Mouse (Mus musculus): Measurements from ENCODE around the gene Ago4.

Ago4 gene

GRCm38 (mm10) chr4:126512308-126513066, 20.8 kb downstream of the Ago4 start:
- no peak for DNase-seq (ENCODE audit: low spot score in 2 of 2)

- DNase-seq (ENCODE audit: low spot score in 2 of 2) = no peak
These were observed 22.3 kb downstream of the Ago4 start for GRCm38 (mm10) chr4:126511013-126511412.

GRCm38 (mm10) chr4:126509072-126509471, 24.2 kb downstream of the Ago4 start:
- DNase-seq (ENCODE audit: low spot score in 2 of 2) = no peak

- DNase-seq (ENCODE audit: low spot score in 2 of 2) = peak in 1 of 2 experiments; percentile 3
These were observed 25.0 kb downstream of the Ago4 start for GRCm38 (mm10) chr4:126508110-126508899.

- no peak for DNase-seq (ENCODE audit: low spot score in 2 of 2)
These were observed 30.3 kb downstream of the Ago4 start for GRCm38 (mm10) chr4:126502977-126503309.

- no peak for DNase-seq (ENCODE audit: low spot score in 2 of 2)
These were observed 30.9 kb downstream of the Ago4 start for GRCm38 (mm10) chr4:126502141-126502976.

- DNase-seq (ENCODE audit: low spot score in 2 of 2) = no peak
These were observed 34.7 kb downstream of the Ago4 start for GRCm38 (mm10) chr4:126498601-126499000.

- DNase-seq (ENCODE audit: low spot score in 2 of 2) = peak; percentile 6 to 9
These were observed 36.3 kb downstream of the Ago4 start for GRCm38 (mm10) chr4:126496963-126497362.

- no peak for DNase-seq (ENCODE audit: low spot score in 2 of 2)
These were observed 37.1 kb downstream of the Ago4 start for GRCm38 (mm10) chr4:126495942-126496790.

GRCm38 (mm10) chr4:126495453-126495852, 37.8 kb downstream of the Ago4 start:
- DNase-seq (ENCODE audit: low spot score in 2 of 2) = no peak

- no peak for DNase-seq (ENCODE audit: low spot score in 2 of 2)
These were observed 39.9 kb downstream of the Ago4 start for GRCm38 (mm10) chr4:126493416-126493815.

GRCm38 (mm10) chr4:126491977-126492376, 41.3 kb downstream of the Ago4 start:
- DNase-seq (ENCODE audit: low spot score in 2 of 2) = no peak

- no peak for DNase-seq (ENCODE audit: low spot score in 2 of 2)
These were observed 42.5 kb downstream of the Ago4 start for GRCm38 (mm10) chr4:126490726-126491125.

- no peak for DNase-seq (ENCODE audit: low spot score in 2 of 2)
These were observed 43.5 kb downstream of the Ago4 start for GRCm38 (mm10) chr4:126489811-126490210.

- DNase-seq (ENCODE audit: low spot score in 2 of 2) = no peak
These were observed 47.1 kb downstream of the Ago4 start for GRCm38 (mm10) chr4:126486217-126486616.

GRCm38 (mm10) chr4:126485065-126485464, 48.2 kb downstream of the Ago4 start:
- no peak for DNase-seq (ENCODE audit: low spot score in 2 of 2)

GRCm38 (mm10) chr4:126483874-126484273, 49.4 kb downstream of the Ago4 start:
- DNase-seq (ENCODE audit: low spot score in 2 of 2) = no peak

- DNase-seq (ENCODE audit: low spot score in 2 of 2) = no peak
These were observed 50.3 kb downstream of the Ago4 start for GRCm38 (mm10) chr4:126482951-126483350.

GRCm38 (mm10) chr4:126481461-126481860, 51.8 kb downstream of the Ago4 start:
- DNase-seq (ENCODE audit: low spot score in 2 of 2) = no peak

GRCm38 (mm10) chr4:126480288-126480687, 53.0 kb downstream of the Ago4 start:
- no peak for DNase-seq (ENCODE audit: low spot score in 2 of 2)

GRCm38 (mm10) chr4:126473031-126473430, 60.2 kb downstream of the Ago4 start:
- DNase-seq (ENCODE audit: low spot score in 2 of 2) = no peak
